Mouse (Mus musculus): ENCODE results near the gene Klk6.

DNA sequence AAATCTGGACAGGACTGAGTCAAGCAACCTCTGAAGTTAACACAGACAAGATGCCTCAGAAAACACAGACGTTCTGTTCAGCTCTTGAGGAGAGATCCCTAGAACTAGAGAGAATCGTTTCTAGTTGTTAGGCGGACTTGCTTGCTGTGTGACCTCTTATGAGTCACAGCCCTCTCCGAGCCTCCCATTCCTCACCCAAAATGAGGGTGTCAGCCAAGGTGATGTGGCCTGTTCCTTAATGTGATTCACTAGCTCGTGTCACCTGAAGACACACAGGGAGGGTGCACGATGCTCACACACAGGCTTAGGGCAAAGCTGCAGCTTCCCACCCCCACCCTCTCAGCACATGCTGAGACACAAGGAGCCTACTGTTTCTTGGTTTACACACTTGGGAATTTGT is 44.1 kb upstream of the Klk6 start:
- TF ChIP-seq CTCF (IDR thresholded peaks at IDR 0.05; ENCODE audit: low read depth) (no peak), EP300 (IDR thresholded peaks at IDR 0.05; ENCODE audit: low read depth) (no peak)
